Mouse (Mus musculus) myocyte (in vitro differentiated cells): ENCODE measurements around the gene Zfp526. TPM values are rescaled to one million over a fixed set of nuclear protein-coding genes. Genes with fewer than 3 reads are reported as not detected.
A peak's percentile ranks its signal among the peaks of the same experiment; 100 is the strongest.

Experiments used
- H3K27me3 ChIP-seq: one replicate; pipeline ENCODE4 v1.6.1; 2011; ENCODE audit not compliant: control insufficient read depth, insufficient read depth, insufficient read length
- H3K36me3 ChIP-seq: one replicate; pipeline ENCODE4 v1.6.1; 2011; ENCODE audit not compliant: control insufficient read depth, insufficient read depth
- H3K4me2 ChIP-seq: one replicate; pipeline ENCODE4 v1.6.1; 2011; ENCODE audit warnings: low read depth, control low read depth
- H3K4me3 ChIP-seq: one replicate; pipeline ENCODE4 v1.5.1; 2011; ENCODE audit warnings: mild to moderate bottlenecking, control low read depth, moderate library complexity
- H3K79me2 ChIP-seq: one replicate; pipeline ENCODE4 v1.6.1; 2011; ENCODE audit not compliant: control insufficient read depth, insufficient read depth
- H3ac ChIP-seq: one replicate; pipeline ENCODE4 v1.6.1; 2011; ENCODE audit not compliant: control insufficient read depth, insufficient read length
- CEBPB ChIP-seq: IDR thresholded peaks from 2 replicates; pipeline ENCODE4 v1.6.1; 2011; ENCODE audit warnings: mild to moderate bottlenecking, moderate library complexity; ENCODE audit not compliant: poor library complexity, insufficient read depth, severe bottlenecking
- E2F4 ChIP-seq: IDR thresholded peaks from one replicate; pipeline ENCODE4 v1.6.1; 2011; ENCODE audit warnings: mild to moderate bottlenecking, control low read depth, moderate library complexity; ENCODE audit not compliant: insufficient read depth
- MAX ChIP-seq: IDR thresholded peaks from one replicate; pipeline ENCODE4 v1.6.1; 2011; ENCODE audit warnings: low read depth, mild to moderate bottlenecking, control low read depth
- MYOD1 ChIP-seq, 3 experiments: IDR thresholded peaks; one replicate each; pipeline ENCODE4 v1.6.1; 2011; ENCODE audit warnings: control low read depth in 2 of 3, low read depth in 2 of 3, mild to moderate bottlenecking in 2 of 3, moderate library complexity in 1 of 3; ENCODE audit not compliant: insufficient read length in 2 of 3, control insufficient read depth in 1 of 3
- MYOG ChIP-seq, 3 experiments: IDR thresholded peaks; one replicate each; pipeline ENCODE4 v1.6.1; 2011; ENCODE audit warnings: control low read depth in 2 of 3, low read depth in 2 of 3, mild to moderate bottlenecking in 2 of 3; ENCODE audit not compliant: insufficient read length in 2 of 3, control insufficient read depth in 1 of 3, insufficient read depth in 1 of 3
- POLR2A ChIP-seq: IDR thresholded peaks from one replicate; pipeline ENCODE4 v1.6.1; 2011; ENCODE audit warnings: low read depth, mild to moderate bottlenecking, control low read depth, moderate library complexity; ENCODE audit not compliant: insufficient read length
- POLR2AphosphoS2 ChIP-seq: IDR thresholded peaks from one replicate; pipeline ENCODE4 v1.6.1; 2011; ENCODE audit warnings: low read depth, control low read depth; ENCODE audit not compliant: insufficient read length
- REST ChIP-seq: IDR thresholded peaks from one replicate; pipeline ENCODE4 v1.6.1; 2011; ENCODE audit warnings: mild to moderate bottlenecking, control low read depth, moderate library complexity; ENCODE audit not compliant: insufficient read depth, insufficient read length
- SRF ChIP-seq: IDR thresholded peaks from one replicate; pipeline ENCODE4 v1.6.1; 2011; ENCODE audit warnings: low read depth; ENCODE audit not compliant: control insufficient read depth, insufficient read length
- TCF12 ChIP-seq: IDR thresholded peaks from one replicate; pipeline ENCODE4 v1.6.1; 2011; ENCODE audit warnings: mild to moderate bottlenecking, control low read depth; ENCODE audit not compliant: poor library complexity, insufficient read depth, severe bottlenecking
- TCF3 ChIP-seq: IDR thresholded peaks from one replicate; pipeline ENCODE4 v1.6.1; 2011; ENCODE audit warnings: low read depth, control low read depth; ENCODE audit not compliant: insufficient read length
- USF1 ChIP-seq: IDR thresholded peaks from one replicate; pipeline ENCODE4 v1.6.1; 2011; ENCODE audit warnings: low read depth, mild to moderate bottlenecking, control low read depth, moderate library complexity
- polyA plus RNA-seq: library from polyadenylated mRNA; unstranded; fragments of >200 nt; fragmentation: generic; extraction: Trizol; gene quantifications from one replicate; pipeline ENCODE4 v1.2.1, GENCODE M21; 2012; ENCODE audit warnings: missing spikeins

Zfp526 gene
- polyA plus RNA-seq, 1 experiment = 5.6 TPM

- peak overlapping the region; percentile 86 for H3K4me2 ChIP-seq
- no peak overlapping the region for H3ac ChIP-seq
- TF ChIP-seq MYOG (IDR thresholded peaks at IDR 0.05; ENCODE audit: control insufficient read depth in 1 of 3, insufficient read depth in 1 of 3, insufficient read length in 2 of 3, low read depth in 2 of 3) = no peak
- no peak for TF ChIP-seq TCF12
- no peak for TF ChIP-seq TCF3
- TF ChIP-seq MYOD1 (IDR thresholded peaks at IDR 0.05; ENCODE audit: control insufficient read depth in 1 of 3, insufficient read length in 2 of 3, low read depth in 2 of 3) = no peak
- no peaks in the 10 kb centered on the region for H3K27me3 ChIP-seq
- H3K79me2 ChIP-seq = peaks cover 21% of the 10 kb centered on the region
- peaks cover 4% of the 10 kb centered on the region for H3K36me3 ChIP-seq
- peak overlapping the region; percentile 90 for H3K4me3 ChIP-seq
These were observed 1.2 kb downstream of the Zfp526 start for GRCm38 (mm10) chr7:25222275-25222967.

GRCm38 (mm10) chr7:25227523-25228300, 6.5 kb downstream of the Zfp526 start:
- Histone ChIP-seq H3K79me2 (peaks cover 11% of the 10 kb centered on the region), H3K4me2 (no peak overlapping the region), H3ac (no peak overlapping the region), H3K36me3 (peaks cover 15% of the 10 kb centered on the region), H3K4me3 (no peak overlapping the region), H3K27me3 (no peaks in the 10 kb centered on the region)
- TF ChIP-seq POLR2AphosphoS2 (peak; percentile 37), CEBPB (no peak), TCF12 (no peak), POLR2A (no peak), MYOG (IDR thresholded peaks at IDR 0.05; ENCODE audit: control insufficient read depth in 1 of 3, insufficient read depth in 1 of 3, insufficient read length in 2 of 3, low read depth in 2 of 3) (no peak)

GRCm38 (mm10) chr7:25230690-25231285, 9.6 kb downstream of the Zfp526 start:
- TF ChIP-seq POLR2A = peak; percentile 17
- peak; percentile 70 for TF ChIP-seq POLR2AphosphoS2
- TF ChIP-seq MYOD1 (IDR thresholded peaks at IDR 0.05; ENCODE audit: control insufficient read depth in 1 of 3, insufficient read length in 2 of 3, low read depth in 2 of 3) = no peak
- TF ChIP-seq USF1 = no peak
- H3K4me3 ChIP-seq = no peak overlapping the region
- no peak overlapping the region for H3ac ChIP-seq
- no peaks in the 10 kb centered on the region for H3K27me3 ChIP-seq
- peaks cover 18% of the 10 kb centered on the region for H3K36me3 ChIP-seq
- H3K4me2 ChIP-seq = no peak overlapping the region
- H3K79me2 ChIP-seq = peaks cover 21% of the 10 kb centered on the region

- Histone ChIP-seq H3K4me3 (no peak overlapping the region), H3K4me2 (no peak overlapping the region), H3K36me3 (peaks cover 15% of the 10 kb centered on the region), H3K27me3 (no peaks in the 10 kb centered on the region), H3ac (no peak overlapping the region), H3K79me2 (peaks cover 35% of the 10 kb centered on the region)
- TF ChIP-seq CEBPB = no peak
- no peak for TF ChIP-seq MYOD1 (IDR thresholded peaks at IDR 0.05; ENCODE audit: control insufficient read depth in 1 of 3, insufficient read length in 2 of 3, low read depth in 2 of 3)
- TF ChIP-seq REST = no peak
- no peak for TF ChIP-seq MYOG (IDR thresholded peaks at IDR 0.05; ENCODE audit: control insufficient read depth in 1 of 3, insufficient read depth in 1 of 3, insufficient read length in 2 of 3, low read depth in 2 of 3)
- TF ChIP-seq E2F4 = no peak
- TF ChIP-seq USF1 = no peak
- TF ChIP-seq SRF = no peak
- no peak for TF ChIP-seq POLR2AphosphoS2
- no peak for TF ChIP-seq POLR2A
- TF ChIP-seq TCF3 = no peak
- TF ChIP-seq TCF12 = no peak
- no peak for TF ChIP-seq MAX
These were observed 10.9 kb downstream of the Zfp526 start for GRCm38 (mm10) chr7:25232101-25232648.

GRCm38 (mm10) chr7:25233061-25233460, 11.8 kb downstream of the Zfp526 start:
- no peak for TF ChIP-seq MYOD1 (IDR thresholded peaks at IDR 0.05; ENCODE audit: control insufficient read depth in 1 of 3, insufficient read length in 2 of 3, low read depth in 2 of 3)
- no peak for TF ChIP-seq POLR2A
- TF ChIP-seq MAX = no peak
- TF ChIP-seq USF1 = no peak
- TF ChIP-seq POLR2AphosphoS2 = no peak
- TF ChIP-seq SRF = no peak
- TF ChIP-seq CEBPB = no peak
- TF ChIP-seq MYOG (IDR thresholded peaks at IDR 0.05; ENCODE audit: control insufficient read depth in 1 of 3, insufficient read depth in 1 of 3, insufficient read length in 2 of 3, low read depth in 2 of 3) = no peak
- Histone ChIP-seq H3ac (no peak overlapping the region), H3K36me3 (peaks cover 15% of the 10 kb centered on the region), H3K4me2 (no peak overlapping the region), H3K79me2 (peaks cover 32% of the 10 kb centered on the region), H3K4me3 (no peak overlapping the region), H3K27me3 (no peaks in the 10 kb centered on the region)
